Mouse (Mus musculus): ENCODE results near the gene Nfib.

DNA sequence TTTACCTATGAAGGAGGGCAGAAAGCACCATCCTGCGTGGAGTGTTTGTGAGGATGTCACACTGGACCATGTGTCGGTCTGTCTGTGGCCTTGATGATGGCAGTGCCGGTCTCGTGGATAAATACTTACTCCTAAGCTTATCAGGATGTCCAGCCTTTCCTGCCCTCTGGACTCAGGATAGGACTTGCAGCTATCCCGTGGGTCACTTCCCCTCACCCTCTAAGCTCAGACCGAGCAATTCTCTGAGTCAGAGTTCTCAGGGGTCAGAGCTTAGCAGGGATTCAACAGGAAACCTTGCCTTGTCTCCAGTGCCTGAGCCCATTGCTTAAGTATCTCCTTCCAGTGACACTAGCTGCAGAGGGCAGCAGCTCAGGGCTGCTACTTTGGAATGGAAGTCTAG is 4.1 kb upstream of the Nfib start:
- no peak for TF ChIP-seq CTCF (IDR thresholded peaks at IDR 0.05; ENCODE audit: insufficient read depth, low read length)
- TF ChIP-seq POLR2A (IDR thresholded peaks at IDR 0.05; ENCODE audit: borderline replicate concordance, extremely low read depth, low read depth, low read length) = no peak

All from lung, adult 2 months (tissue).